Mouse (Mus musculus): ENCODE measurements at regions not wholly inside any gene's neighbourhood (a gene's known extent, or its start where the extent isn't known, plus 50 kb on each side); places are given as distances from the start of the nearest gene placed in this dataset.

GRCm38 (mm10) chr1:183622341-183622740, 204.3 kb downstream of the Hhipl2 start:
- ATAC-seq: no peak

DNA sequence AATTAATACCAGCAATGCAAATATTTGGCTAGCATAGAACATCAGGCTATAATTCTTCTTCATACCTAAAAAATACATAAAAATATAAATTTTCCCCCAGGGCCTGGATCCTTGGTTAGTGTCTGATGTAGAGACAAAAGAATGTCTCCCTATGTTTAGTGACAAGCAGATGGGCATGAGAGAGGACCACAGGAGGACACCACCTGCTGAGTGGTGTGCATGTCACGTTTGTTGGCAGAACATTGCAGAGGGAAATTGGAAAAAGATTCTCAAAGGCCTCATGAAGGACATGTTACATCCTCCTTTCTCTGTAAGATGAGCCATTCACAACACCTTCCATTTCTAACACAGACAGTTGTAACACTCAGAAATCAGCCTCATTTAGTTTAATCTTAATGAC, 206.3 kb downstream of the Hhipl2 start:
- ATAC-seq: no peak

- no peak for ATAC-seq
Observed at GRCm38 (mm10) chr1:183633810-183634209, 215.8 kb downstream of the Hhipl2 start.

DNA sequence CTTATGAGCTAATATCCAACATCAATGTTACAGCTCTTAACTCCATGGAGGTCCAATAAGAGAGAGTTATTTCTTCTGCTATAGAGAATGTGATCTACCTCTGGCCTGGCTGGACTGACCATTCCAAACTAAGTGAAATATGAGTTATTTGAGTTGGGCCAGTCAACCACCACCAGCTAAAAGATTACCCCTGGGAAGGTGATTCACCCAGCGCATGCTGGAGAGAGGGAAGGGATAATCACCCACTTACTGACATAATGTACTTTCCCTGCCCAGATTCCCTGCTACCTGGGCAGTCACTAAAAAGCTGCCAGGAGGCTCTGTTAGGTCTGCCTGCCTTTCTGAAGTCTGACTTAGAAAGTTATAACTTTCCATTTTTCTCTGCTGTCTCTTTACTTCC, 216.8 kb downstream of the Hhipl2 start:
- no peak for ATAC-seq

DNA sequence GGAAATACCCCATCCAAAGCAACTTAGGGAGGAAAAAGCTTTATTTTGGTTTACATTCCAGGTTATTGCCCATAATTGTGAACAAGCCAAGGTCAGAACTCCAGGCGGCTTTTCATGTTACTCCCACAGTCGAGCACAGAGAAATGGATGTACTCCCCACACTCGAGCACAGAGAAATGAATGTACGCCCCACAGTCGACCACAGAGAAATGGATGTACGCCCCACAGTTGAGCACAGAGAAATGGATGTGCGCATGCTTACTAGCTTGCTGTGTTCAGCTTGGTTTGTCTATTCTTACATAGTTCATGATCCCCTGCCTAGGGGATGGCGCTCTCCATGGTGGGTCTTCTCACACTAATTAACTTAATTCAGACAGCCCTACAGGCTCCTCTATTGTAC, 219.2 kb downstream of the Hhipl2 start:
- ATAC-seq: no peak

DNA sequence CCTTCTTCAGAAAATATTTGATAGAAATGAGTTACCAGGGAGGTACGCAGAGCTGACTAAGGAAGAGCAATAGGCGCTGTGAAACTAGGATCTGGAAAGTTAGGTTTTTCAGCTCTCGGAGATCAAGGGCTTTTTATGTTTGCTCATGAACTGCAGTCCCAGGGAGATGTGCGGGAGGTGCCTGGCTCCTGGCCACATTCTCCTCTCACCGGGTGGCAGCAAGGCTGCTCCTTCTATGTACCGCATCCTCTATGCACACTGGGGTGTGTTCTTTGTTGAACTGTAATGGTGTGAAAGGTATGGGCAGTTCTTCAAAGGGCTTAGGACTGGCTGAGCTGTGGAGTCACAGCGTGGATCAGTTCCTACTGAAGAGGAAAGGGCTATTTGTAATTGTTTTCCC, 221.3 kb downstream of the Hhipl2 start:
- no peak for ATAC-seq

DNA sequence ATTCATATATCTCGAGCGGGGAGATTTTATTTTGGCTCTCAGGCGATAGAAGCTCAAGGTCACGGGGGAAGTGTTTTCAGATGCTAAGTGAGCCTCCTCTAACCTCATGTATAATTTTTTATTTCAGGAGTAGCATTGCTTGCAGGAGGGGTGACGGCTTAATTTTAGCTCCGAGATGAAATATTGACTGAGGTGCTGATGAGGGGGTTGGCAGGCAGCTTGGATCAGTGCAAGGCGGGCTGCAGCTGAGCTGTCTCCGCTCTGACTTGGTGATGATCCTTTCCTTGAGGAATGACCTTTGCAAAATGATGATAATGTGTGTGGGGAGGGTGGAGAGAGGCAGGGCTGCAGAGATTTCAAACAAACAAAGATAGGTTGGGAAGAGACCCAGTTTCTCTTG, 222.6 kb downstream of the Hhipl2 start:
- ATAC-seq: no peak

GRCm38 (mm10) chr1:183644001-183644400, 226.0 kb downstream of the Hhipl2 start:
- no peak for ATAC-seq

DNA sequence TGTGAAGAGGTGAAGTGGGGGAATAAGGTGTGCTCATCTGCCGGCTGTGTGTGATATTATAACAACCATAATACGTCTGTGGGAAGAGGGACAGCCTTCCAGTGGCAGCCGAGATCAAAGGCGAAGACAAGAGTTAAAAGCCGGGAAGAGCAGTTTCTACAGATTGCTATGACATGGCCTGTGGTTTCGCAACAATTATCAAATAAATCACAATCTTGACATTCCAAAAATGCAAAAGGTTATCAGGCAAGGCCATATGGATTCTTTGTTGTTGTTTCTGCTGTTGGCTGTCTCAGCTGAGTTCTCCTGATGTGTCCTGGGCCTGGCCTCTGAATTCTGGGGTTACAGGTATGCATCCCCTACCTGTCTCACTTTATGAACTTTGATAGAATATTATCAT, 235.9 kb downstream of the Hhipl2 start:
- no peak for ATAC-seq

DNA sequence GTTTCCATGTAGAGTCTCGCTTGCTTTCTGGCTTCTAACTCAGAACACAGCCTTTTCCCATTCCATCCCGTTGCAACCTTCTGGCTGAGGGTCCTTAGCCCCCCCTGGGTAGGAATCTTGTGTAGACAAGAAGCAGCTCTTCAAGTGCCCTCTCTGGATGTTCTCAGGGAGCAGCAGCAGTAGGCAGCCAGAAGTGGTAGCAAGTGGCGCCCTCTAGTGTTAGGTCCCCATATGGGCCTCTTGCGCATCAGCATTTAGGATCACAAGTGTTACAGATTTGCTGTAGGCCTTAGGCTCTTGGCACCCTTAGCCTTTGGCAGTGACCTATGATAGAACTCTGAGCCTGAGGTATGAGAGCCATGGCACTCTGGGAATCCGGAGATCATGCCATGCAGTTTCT, 239.0 kb downstream of the Hhipl2 start:
- ATAC-seq: no peak

GRCm38 (mm10) chr1:183660541-183660940, 242.5 kb downstream of the Hhipl2 start:
- ATAC-seq: no peak

DNA sequence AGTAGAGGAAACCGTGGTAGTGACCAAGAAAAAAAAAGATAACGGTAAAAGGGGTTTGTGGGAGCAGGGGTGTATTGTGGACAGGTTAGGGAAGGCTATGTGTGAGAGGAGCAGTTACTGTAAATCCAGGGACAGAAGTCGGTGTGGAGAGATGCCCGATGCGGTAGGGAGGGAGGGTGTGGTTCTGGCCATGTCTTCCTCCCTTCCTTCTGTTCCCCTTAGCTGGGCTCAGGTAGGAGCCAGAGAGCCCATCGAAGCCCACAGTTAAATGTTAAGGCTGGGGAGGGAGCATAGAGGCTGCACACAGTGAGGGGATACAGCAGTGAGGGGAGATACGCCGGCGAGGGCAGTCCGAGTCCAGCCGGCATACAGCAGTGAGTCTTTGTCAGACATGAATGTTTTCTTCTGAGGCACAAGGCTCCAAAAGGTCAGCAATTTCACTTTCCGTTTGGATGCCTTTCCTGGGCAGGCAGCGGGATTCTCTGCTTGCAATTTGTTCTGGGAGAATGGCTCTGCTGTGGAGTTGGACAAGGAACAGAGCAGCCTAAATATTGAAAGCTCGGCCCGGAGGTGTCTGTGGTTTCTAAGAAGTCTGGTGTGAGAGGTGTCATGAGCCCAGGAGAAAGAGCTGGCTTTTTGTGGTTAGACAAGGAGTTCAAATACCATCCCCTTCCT, 244.5 kb downstream of the Hhipl2 start:
- ATAC-seq: no peak

DNA sequence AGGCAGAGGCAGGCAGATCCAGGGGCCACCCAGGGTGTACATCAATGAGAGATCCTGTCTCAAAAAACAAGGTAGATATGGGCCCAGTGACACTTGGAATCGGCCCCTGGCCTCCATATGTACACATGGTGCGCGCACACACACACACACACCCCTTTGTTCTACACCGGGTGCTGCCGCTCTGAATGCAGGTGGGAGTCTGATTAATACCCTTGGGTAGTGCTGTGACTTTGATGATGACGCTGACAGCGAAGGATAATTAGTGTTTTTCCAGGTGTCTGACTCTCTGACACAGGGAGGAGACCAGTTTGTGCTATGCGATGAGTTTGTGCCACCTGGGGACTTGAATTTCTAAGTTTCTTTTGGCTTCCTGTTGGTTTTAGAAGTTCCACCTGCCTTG, 251.3 kb downstream of the Hhipl2 start:
- ATAC-seq: no peak

GRCm38 (mm10) chr1:183669674-183670073, 251.7 kb downstream of the Hhipl2 start:
- ATAC-seq: no peak

DNA sequence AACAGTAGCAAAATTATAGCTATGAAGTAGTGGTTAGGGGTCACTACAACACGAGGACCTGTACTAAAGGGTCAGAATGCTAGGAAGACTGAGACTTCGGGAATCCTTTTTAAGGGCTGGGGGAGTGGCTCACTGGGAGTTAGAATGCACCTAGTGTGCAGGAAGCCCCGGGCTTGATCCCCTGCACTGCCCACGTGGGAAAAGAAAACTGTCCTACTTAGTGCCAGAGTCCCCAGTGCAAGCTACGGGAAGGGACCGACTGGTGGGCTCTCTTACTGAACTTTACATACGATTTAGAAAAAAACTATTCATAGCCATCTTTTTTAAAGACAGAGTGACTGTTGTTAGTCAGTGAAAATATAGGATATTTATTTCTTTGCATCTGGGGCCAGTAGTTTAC, 252.5 kb downstream of the Hhipl2 start:
- no peak for ATAC-seq

DNA sequence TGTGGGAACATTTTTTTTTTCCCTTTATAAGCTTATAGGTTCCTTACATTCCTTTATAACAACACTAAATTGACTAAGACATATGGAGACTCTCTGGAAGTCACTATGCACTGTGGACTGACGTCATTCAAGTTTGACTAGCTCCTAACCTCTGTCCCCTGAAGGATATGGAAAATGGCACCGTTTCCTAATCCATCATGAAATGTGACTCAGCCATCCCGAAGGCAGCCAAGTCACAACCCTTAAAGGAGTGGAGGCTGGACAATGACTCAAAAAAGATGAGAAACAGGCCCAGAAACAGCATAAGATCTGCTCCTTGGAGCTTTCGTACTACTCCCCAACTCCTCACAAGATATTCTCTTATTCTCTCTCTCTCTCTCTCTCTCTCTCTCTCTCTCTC, 253.5 kb downstream of the Hhipl2 start:
- no peak for ATAC-seq

- ATAC-seq: no peak
Observed at GRCm38 (mm10) chr1:183672521-183672920, 254.5 kb downstream of the Hhipl2 start.

GRCm38 (mm10) chr1:183677585-183677984, 259.6 kb downstream of the Hhipl2 start:
- peak; percentile 54 for ATAC-seq

- ATAC-seq: no peak
Observed at GRCm38 (mm10) chr1:183679949-183680348, 261.9 kb downstream of the Hhipl2 start.

- ATAC-seq: no peak
Observed at GRCm38 (mm10) chr1:183686056-183686455, 268.0 kb downstream of the Hhipl2 start.

DNA sequence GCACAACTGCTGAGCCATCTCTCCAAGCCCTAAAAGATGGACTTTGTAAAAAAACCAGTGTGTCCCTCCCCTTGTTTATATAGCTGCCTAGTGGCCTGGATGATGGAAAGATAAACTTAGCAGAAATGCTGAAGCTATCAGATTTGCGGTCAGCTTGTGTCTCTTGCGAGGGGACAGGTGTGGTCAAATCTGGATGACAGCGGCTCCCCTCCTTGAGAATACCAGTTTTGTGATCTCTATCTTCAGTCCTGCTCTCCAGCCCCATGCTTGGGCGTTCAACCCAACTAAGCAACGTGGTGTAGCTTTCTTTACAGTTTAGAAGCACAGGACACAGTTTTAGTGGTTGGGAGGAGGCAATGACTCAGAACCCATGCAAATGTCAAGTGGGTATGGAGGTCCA, 274.7 kb downstream of the Hhipl2 start:
- ATAC-seq: no peak

- no peak for ATAC-seq
Observed at GRCm38 (mm10) chr1:183699284-183699683, 281.3 kb downstream of the Hhipl2 start.

DNA sequence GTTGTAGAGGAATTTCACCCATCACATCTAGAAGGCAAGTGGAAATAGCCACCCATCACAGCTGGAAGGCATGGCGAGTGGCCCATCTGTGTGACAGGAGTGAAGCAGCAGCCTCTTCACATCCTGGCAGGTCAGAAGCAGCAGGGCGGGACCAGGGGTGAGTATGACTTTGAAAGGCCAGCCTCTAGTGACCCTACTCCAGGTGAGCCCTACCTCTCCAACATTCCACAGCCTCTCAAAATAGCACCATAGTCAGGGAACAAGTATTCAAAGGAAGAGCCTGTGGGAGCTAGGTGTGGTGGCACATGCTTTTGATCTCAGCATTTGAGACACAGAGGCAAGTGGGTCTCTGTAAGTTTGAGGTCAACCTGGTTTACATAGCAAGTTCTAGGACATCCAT, 284.9 kb downstream of the Hhipl2 start:
- ATAC-seq: no peak

DNA sequence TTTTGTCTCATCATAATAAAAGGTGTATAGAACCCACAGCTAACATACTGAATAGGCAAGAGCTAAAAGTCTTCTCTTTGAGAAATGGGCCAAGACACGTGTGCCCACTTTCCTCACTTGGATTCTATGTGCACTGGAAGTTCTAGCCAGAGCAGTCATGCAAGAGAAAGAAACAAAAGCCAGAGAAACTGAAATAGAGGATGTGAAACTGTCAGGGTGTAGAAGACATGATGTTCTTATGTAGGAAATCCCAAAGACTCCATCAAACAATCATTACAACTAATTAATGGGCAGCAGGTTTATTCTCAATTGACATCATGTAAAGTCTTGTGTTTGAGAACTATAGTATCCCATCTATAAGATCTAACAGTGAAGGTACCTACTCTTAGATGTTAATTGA, 294.9 kb downstream of the Hhipl2 start:
- ATAC-seq: no peak

DNA sequence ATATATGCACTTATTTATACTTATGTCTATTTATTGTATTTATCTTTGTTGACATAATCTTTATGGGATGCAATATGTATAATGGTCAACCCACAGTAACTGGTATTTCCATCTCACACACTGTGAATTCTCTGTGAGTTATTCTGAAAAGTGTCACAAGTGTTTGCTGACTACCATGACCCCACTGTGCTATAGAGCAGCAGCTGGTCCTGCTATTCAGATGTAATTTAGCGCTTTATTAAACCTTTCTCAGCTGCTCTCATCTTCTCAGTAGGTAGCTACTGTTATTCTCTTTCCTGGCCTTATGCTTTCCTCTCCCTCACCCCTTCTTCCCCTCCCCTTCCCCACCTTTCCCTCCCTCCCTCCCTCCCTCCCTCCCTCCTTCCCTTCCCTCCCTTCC, 296.0 kb upstream of the Dusp10 start:
- ATAC-seq: no peak

Data from inflammation-experienced regulatory T-cells, adult 6 months (primary cell).